Mouse (Mus musculus): ENCODE measurements around the gene Snx6. TPM values are rescaled to one million over a fixed set of nuclear protein-coding genes. Genes with fewer than 3 reads are reported as not detected.
A peak's percentile ranks its signal among the peaks of the same experiment; 100 is the strongest.
"Not testable (repeated sequence)": the region's sequence is repeated elsewhere in the genome, so short reads cannot be mapped to it uniquely, and the experiment has no call there.

Gene Snx6
- polyA plus RNA-seq, 1 experiment from 2014 or later, result 145 TPM

GRCm38 (mm10) chr12:54717516-54717915, 78.0 kb downstream of the Snx6 start:
- not testable (repeated sequence) for H3K9me3 ChIP-seq (replicated peaks; ENCODE audit: control insufficient read depth, low read length, poor library complexity, severe bottlenecking); H3K4me1 ChIP-seq (ENCODE audit: control insufficient read depth, insufficient read depth, low read length); H3K36me3 ChIP-seq (ENCODE audit: control insufficient read depth, insufficient read depth, low read length); H3K9ac ChIP-seq (ENCODE audit: low read depth, low read length); H3K27me3 ChIP-seq (ENCODE audit: control insufficient read depth, insufficient read depth, low read depth, low read length); H3K4me3 ChIP-seq (ENCODE audit: low read depth, low read length); ATAC-seq; H3K27ac ChIP-seq (ENCODE audit: low read length); H3K4me2 ChIP-seq (ENCODE audit: low read length)
- WGBS, result 87% methylated on average over 4 of the region's 11 CpGs

GRCm38 (mm10) chr12:54713822-54714626, 81.5 kb downstream of the Snx6 start:
- 0% methylated on average over 1 of the region's 48 CpGs for WGBS
- H3K4me3 ChIP-seq (ENCODE audit: low read depth, low read length); H3K9ac ChIP-seq (ENCODE audit: low read depth, low read length); H3K4me2 ChIP-seq (ENCODE audit: low read length); H3K27me3 ChIP-seq (ENCODE audit: control insufficient read depth, insufficient read depth, low read depth, low read length); H3K9me3 ChIP-seq (replicated peaks; ENCODE audit: control insufficient read depth, low read length, poor library complexity, severe bottlenecking); H3K27ac ChIP-seq (ENCODE audit: low read length); H3K36me3 ChIP-seq (ENCODE audit: control insufficient read depth, insufficient read depth, low read length); H3K4me1 ChIP-seq (ENCODE audit: control insufficient read depth, insufficient read depth, low read length): not testable (repeated sequence)
- peak; percentile 59 for ATAC-seq

- H3K27me3 ChIP-seq (ENCODE audit: control insufficient read depth, insufficient read depth, low read depth, low read length); H3K36me3 ChIP-seq (ENCODE audit: control insufficient read depth, insufficient read depth, low read length); H3K4me3 ChIP-seq (ENCODE audit: low read depth, low read length); H3K9me3 ChIP-seq (replicated peaks; ENCODE audit: control insufficient read depth, low read length, poor library complexity, severe bottlenecking); H3K4me1 ChIP-seq (ENCODE audit: control insufficient read depth, insufficient read depth, low read length); H3K4me2 ChIP-seq (ENCODE audit: low read length); H3K9ac ChIP-seq (ENCODE audit: low read depth, low read length): not testable (repeated sequence)
- 0 out of 2 replicates have a peak overlapping the region, but pooled peaks have one; percentile 60 for H3K27ac ChIP-seq (ENCODE audit: low read length)
- 2% methylated on average over 3 of the region's 8 CpGs for WGBS
- ATAC-seq, result peak; percentile 88; the same call in 1 of the 2 replicates
These were observed 85.0 kb downstream of the Snx6 start for GRCm38 (mm10) chr12:54710494-54710879.

- H3K27ac ChIP-seq (ENCODE audit: low read length); H3K27me3 ChIP-seq (ENCODE audit: control insufficient read depth, insufficient read depth, low read depth, low read length); H3K36me3 ChIP-seq (ENCODE audit: control insufficient read depth, insufficient read depth, low read length); H3K4me1 ChIP-seq (ENCODE audit: control insufficient read depth, insufficient read depth, low read length); H3K4me2 ChIP-seq (ENCODE audit: low read length); H3K9ac ChIP-seq (ENCODE audit: low read depth, low read length); H3K9me3 ChIP-seq (replicated peaks; ENCODE audit: control insufficient read depth, low read length, poor library complexity, severe bottlenecking); H3K4me3 ChIP-seq (ENCODE audit: low read depth, low read length): not testable (repeated sequence)
- WGBS, result 1% methylated on average over 8 of the region's 44 CpGs
- peak; percentile 84 for ATAC-seq
These were observed 85.6 kb downstream of the Snx6 start for GRCm38 (mm10) chr12:54709691-54710493.

GRCm38 (mm10) chr12:54699394-54699793, 96.1 kb downstream of the Snx6 start:
- H3K27ac ChIP-seq (ENCODE audit: low read length), result no peak overlapping the region
- ATAC-seq, result no peak
- H3K27me3 ChIP-seq (ENCODE audit: control insufficient read depth, insufficient read depth, low read depth, low read length), result no peaks in the 10 kb centered on the region
- no peaks in the 10 kb centered on the region for H3K9me3 ChIP-seq (replicated peaks; ENCODE audit: control insufficient read depth, low read length, poor library complexity, severe bottlenecking)
- WGBS, result 74% methylated on average over 7 of the region's 7 CpGs
- no peak overlapping the region for H3K4me3 ChIP-seq (ENCODE audit: low read depth, low read length)
- H3K9ac ChIP-seq (ENCODE audit: low read depth, low read length), result no peak overlapping the region
- H3K36me3 ChIP-seq (ENCODE audit: control insufficient read depth, insufficient read depth, low read length), result no peaks in the 10 kb centered on the region
- H3K4me1 ChIP-seq (ENCODE audit: control insufficient read depth, insufficient read depth, low read length), result peaks cover 6% of the 10 kb centered on the region
- no peak overlapping the region for H3K4me2 ChIP-seq (ENCODE audit: low read length)

GRCm38 (mm10) chr12:54697791-54698250, 97.7 kb downstream of the Snx6 start:
- Histone ChIP-seq H3K4me3 (ENCODE audit: low read depth, low read length) (no peak overlapping the region), H3K36me3 (ENCODE audit: control insufficient read depth, insufficient read depth, low read length) (no peaks in the 10 kb centered on the region), H3K9ac (ENCODE audit: low read depth, low read length) (no peak overlapping the region), H3K9me3 (replicated peaks; ENCODE audit: control insufficient read depth, low read length, poor library complexity, severe bottlenecking) (no peaks in the 10 kb centered on the region), H3K4me2 (ENCODE audit: low read length) (no peak overlapping the region), H3K27ac (ENCODE audit: low read length) (peak overlapping the region; percentile 50), H3K27me3 (ENCODE audit: control insufficient read depth, insufficient read depth, low read depth, low read length) (no peaks in the 10 kb centered on the region), H3K4me1 (ENCODE audit: control insufficient read depth, insufficient read depth, low read length) (peaks cover 16% of the 10 kb centered on the region)
- ATAC-seq, result no peak
- WGBS, result 64% methylated on average over 6 of the region's 6 CpGs

GRCm38 (mm10) chr12:54697003-54697597, 98.4 kb downstream of the Snx6 start:
- Histone ChIP-seq H3K9ac (ENCODE audit: low read depth, low read length) (no peak overlapping the region), H3K36me3 (ENCODE audit: control insufficient read depth, insufficient read depth, low read length) (no peaks in the 10 kb centered on the region), H3K27ac (ENCODE audit: low read length) (peak overlapping the region; percentile 50), H3K27me3 (ENCODE audit: control insufficient read depth, insufficient read depth, low read depth, low read length) (no peaks in the 10 kb centered on the region), H3K4me1 (ENCODE audit: control insufficient read depth, insufficient read depth, low read length) (peaks cover 17% of the 10 kb centered on the region), H3K9me3 (replicated peaks; ENCODE audit: control insufficient read depth, low read length, poor library complexity, severe bottlenecking) (no peaks in the 10 kb centered on the region), H3K4me2 (ENCODE audit: low read length) (no peak overlapping the region), H3K4me3 (ENCODE audit: low read depth, low read length) (no peak overlapping the region)
- peak; percentile 29 for ATAC-seq
- 8% methylated on average over 7 of the region's 7 CpGs for WGBS
